Mouse (Mus musculus) testis, adult 2 months (tissue): ENCODE results near the gene Wdr1.

Experiments used
- CTCF ChIP-seq: fragments of 200-500 bp; IDR thresholded peaks from 2 replicates; pipeline ENCODE4 v1.5.1; 2012; ENCODE audit warnings: low read depth, mild to moderate bottlenecking, inconsistent platforms, low read length, moderate library complexity; ENCODE audit not compliant: control insufficient read depth, insufficient read depth, insufficient replicate concordance
- POLR2A ChIP-seq: fragments of 200-500 bp; IDR thresholded peaks from 2 replicates; pipeline ENCODE4 v1.6.1; 2012; ENCODE audit warnings: low read depth, mild to moderate bottlenecking, inconsistent platforms, low read length, moderate library complexity; ENCODE audit not compliant: control insufficient read depth

GRCm38 (mm10) chr5:38598647-38599304, 35.8 kb upstream of the Wdr1 start:
- TF ChIP-seq CTCF (no peak), POLR2A (no peak)
